Mouse (Mus musculus): Measurements from ENCODE around the gene Magi2. TPM values are rescaled to one million over a fixed set of nuclear protein-coding genes. Genes with fewer than 3 reads are reported as not detected.

Gene Magi2
- polyA plus RNA-seq, 1 experiment: 0.18 TPM

- Histone ChIP-seq H3K36me3 (ENCODE audit: control insufficient read depth, insufficient read depth) (no peaks in the 10 kb centered on the region), H3K79me2 (ENCODE audit: control insufficient read depth, insufficient read depth) (no peaks in the 10 kb centered on the region), H3K79me3 (ENCODE audit: low read depth) (no peaks in the 10 kb centered on the region), H3ac (ENCODE audit: control insufficient read depth, insufficient read length, low read depth) (no peak overlapping the region), H3K27me3 (ENCODE audit: control insufficient read depth, insufficient read depth, insufficient read length) (no peaks in the 10 kb centered on the region), H3K4me3 (ENCODE audit: insufficient read depth, poor library complexity, severe bottlenecking) (no peak overlapping the region)
- TF ChIP-seq CTCF (IDR thresholded peaks at IDR 0.05; ENCODE audit: control insufficient read depth, insufficient read depth, insufficient read length): no peak
- TF ChIP-seq FOSL1 (IDR thresholded peaks at IDR 0.05; ENCODE audit: insufficient read depth, low read length, poor library complexity, severe bottlenecking): no peak
- no peak for TF ChIP-seq USF1 (IDR thresholded peaks at IDR 0.05; ENCODE audit: low read depth)
- no peak for TF ChIP-seq MYOD1 (IDR thresholded peaks at IDR 0.05; ENCODE audit: control insufficient read depth, insufficient read length, low read depth)
- no peak for TF ChIP-seq MAX (IDR thresholded peaks at IDR 0.05)
- TF ChIP-seq MYOG (IDR thresholded peaks at IDR 0.05; ENCODE audit: control insufficient read depth, extremely low read depth, insufficient read length): no peak
These were observed 1440.8 kb downstream of the Magi2 start for GRCm38 (mm10) chr5:20667601-20668000.

GRCm38 (mm10) chr5:20668736-20669355 lies 1442.0 kb downstream of the Magi2 start:
- Histone ChIP-seq H3K4me3 (ENCODE audit: insufficient read depth, poor library complexity, severe bottlenecking) (no peak overlapping the region), H3K79me2 (ENCODE audit: control insufficient read depth, insufficient read depth) (no peaks in the 10 kb centered on the region), H3K27me3 (ENCODE audit: control insufficient read depth, insufficient read depth, insufficient read length) (no peaks in the 10 kb centered on the region), H3K79me3 (ENCODE audit: low read depth) (no peaks in the 10 kb centered on the region), H3ac (ENCODE audit: control insufficient read depth, insufficient read length, low read depth) (no peak overlapping the region), H3K36me3 (ENCODE audit: control insufficient read depth, insufficient read depth) (no peaks in the 10 kb centered on the region)
- TF ChIP-seq CTCF (IDR thresholded peaks at IDR 0.05; ENCODE audit: control insufficient read depth, insufficient read depth, insufficient read length): no peak
- TF ChIP-seq CEBPB (IDR thresholded peaks at IDR 0.05; ENCODE audit: low read depth): no peak
- no peak for TF ChIP-seq USF1 (IDR thresholded peaks at IDR 0.05; ENCODE audit: low read depth)
- TF ChIP-seq MYOG (IDR thresholded peaks at IDR 0.05; ENCODE audit: control insufficient read depth, extremely low read depth, insufficient read length): no peak
- TF ChIP-seq MYOD1 (IDR thresholded peaks at IDR 0.05; ENCODE audit: control insufficient read depth, insufficient read length, low read depth): no peak
- TF ChIP-seq MAX (IDR thresholded peaks at IDR 0.05): no peak
- no peak for TF ChIP-seq FOSL1 (IDR thresholded peaks at IDR 0.05; ENCODE audit: insufficient read depth, low read length, poor library complexity, severe bottlenecking)

DNA sequence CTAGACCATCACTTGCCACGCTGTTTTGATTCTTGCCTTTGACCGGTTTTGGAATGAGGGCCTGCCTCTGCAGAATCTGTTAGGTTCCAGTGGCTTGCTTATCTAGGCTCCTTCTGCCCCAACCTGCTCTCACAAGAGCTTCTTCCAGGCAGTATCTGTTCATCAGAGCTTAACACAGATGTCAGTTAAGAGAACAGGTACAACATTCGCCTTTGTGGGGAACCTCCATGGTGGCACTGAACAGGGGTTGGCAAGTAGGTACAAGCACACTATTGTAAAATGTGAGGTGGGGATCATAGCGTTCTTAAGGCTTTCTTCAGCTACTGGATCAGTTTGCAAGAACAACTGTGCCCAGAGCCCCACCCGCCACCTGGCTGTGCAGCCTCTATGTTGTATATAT lies 1442.6 kb downstream of the Magi2 start:
- Histone ChIP-seq H3K79me2 (ENCODE audit: control insufficient read depth, insufficient read depth) (no peaks in the 10 kb centered on the region), H3K36me3 (ENCODE audit: control insufficient read depth, insufficient read depth) (no peaks in the 10 kb centered on the region), H3K4me3 (ENCODE audit: insufficient read depth, poor library complexity, severe bottlenecking) (no peak overlapping the region), H3ac (ENCODE audit: control insufficient read depth, insufficient read length, low read depth) (no peak overlapping the region), H3K27me3 (ENCODE audit: control insufficient read depth, insufficient read depth, insufficient read length) (no peaks in the 10 kb centered on the region), H3K79me3 (ENCODE audit: low read depth) (no peaks in the 10 kb centered on the region)
- TF ChIP-seq MYOG (IDR thresholded peaks at IDR 0.05; ENCODE audit: control insufficient read depth, extremely low read depth, insufficient read length) (no peak), USF1 (IDR thresholded peaks at IDR 0.05; ENCODE audit: low read depth) (no peak), FOSL1 (IDR thresholded peaks at IDR 0.05; ENCODE audit: insufficient read depth, low read length, poor library complexity, severe bottlenecking) (no peak), MAX (IDR thresholded peaks at IDR 0.05) (no peak), MYOD1 (IDR thresholded peaks at IDR 0.05; ENCODE audit: control insufficient read depth, insufficient read length, low read depth) (no peak), CTCF (IDR thresholded peaks at IDR 0.05; ENCODE audit: control insufficient read depth, insufficient read depth, insufficient read length) (no peak), CEBPB (IDR thresholded peaks at IDR 0.05; ENCODE audit: low read depth) (no peak)

DNA sequence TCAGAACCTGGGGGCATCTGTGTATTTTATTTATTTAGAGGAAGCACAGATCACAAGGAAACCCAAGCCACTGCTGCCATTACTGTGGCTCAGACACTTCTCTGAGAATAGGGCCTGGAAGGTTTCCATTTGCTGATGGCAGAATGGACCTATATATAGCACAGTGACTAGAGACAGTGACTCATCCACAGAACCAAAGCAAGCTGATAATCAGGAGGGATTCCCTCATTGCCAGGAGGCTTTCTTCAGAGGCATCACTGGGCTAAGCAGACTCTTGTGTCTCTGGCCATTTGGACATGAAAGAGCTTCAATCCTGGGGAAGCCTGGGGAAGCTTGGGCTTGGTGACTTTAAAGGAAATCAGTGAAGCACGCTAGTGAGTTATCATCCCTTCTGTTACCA lies 1445.0 kb downstream of the Magi2 start:
- Histone ChIP-seq H3K27me3 (ENCODE audit: control insufficient read depth, insufficient read depth, insufficient read length) (no peaks in the 10 kb centered on the region), H3K79me3 (ENCODE audit: low read depth) (no peaks in the 10 kb centered on the region)

DNA sequence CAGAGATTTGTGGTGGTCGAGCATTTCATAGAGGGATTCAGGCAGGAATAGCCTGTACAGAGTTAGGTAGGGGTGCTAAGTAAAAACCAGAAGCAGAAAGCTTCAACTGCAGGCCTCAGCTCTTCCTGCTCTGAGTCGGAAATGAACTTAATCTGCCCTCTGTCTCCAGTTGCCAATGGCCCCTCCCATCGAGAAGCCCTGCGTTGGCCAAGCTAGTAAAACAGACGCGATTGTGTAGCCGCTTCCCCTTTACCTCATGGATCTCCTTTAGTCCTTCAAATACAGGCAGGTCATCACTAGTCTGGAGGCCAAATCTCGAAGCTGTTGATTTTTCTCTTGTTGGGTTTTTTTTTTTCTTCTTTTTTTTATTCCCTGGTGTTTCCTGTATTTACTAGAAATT lies 1447.7 kb downstream of the Magi2 start:
- H3K27me3 ChIP-seq (ENCODE audit: control insufficient read depth, insufficient read depth, insufficient read length): no peaks in the 10 kb centered on the region
- H3K4me3 ChIP-seq (ENCODE audit: insufficient read depth, poor library complexity, severe bottlenecking): no peak overlapping the region
- H3ac ChIP-seq (ENCODE audit: control insufficient read depth, insufficient read length, low read depth): no peak overlapping the region
- TF ChIP-seq MAX (IDR thresholded peaks at IDR 0.05) (no peak), CEBPB (IDR thresholded peaks at IDR 0.05; ENCODE audit: low read depth) (no peak), MYOD1 (IDR thresholded peaks at IDR 0.05; ENCODE audit: control insufficient read depth, insufficient read length, low read depth) (no peak), USF1 (IDR thresholded peaks at IDR 0.05; ENCODE audit: low read depth) (no peak), MYOG (IDR thresholded peaks at IDR 0.05; ENCODE audit: control insufficient read depth, extremely low read depth, insufficient read length) (no peak), FOSL1 (IDR thresholded peaks at IDR 0.05; ENCODE audit: insufficient read depth, low read length, poor library complexity, severe bottlenecking) (no peak), CTCF (IDR thresholded peaks at IDR 0.05; ENCODE audit: control insufficient read depth, insufficient read depth, insufficient read length) (no peak)
- H3K79me3 ChIP-seq (ENCODE audit: low read depth): no peaks in the 10 kb centered on the region
- H3K36me3 ChIP-seq (ENCODE audit: control insufficient read depth, insufficient read depth): no peaks in the 10 kb centered on the region
- H3K79me2 ChIP-seq (ENCODE audit: control insufficient read depth, insufficient read depth): no peaks in the 10 kb centered on the region

More for the DNA sequence above, 1445.0 kb downstream of the Magi2 start:
- Histone ChIP-seq H3K79me2 (ENCODE audit: control insufficient read depth, insufficient read depth) (no peaks in the 10 kb centered on the region), H3ac (ENCODE audit: control insufficient read depth, insufficient read length, low read depth) (no peak overlapping the region), H3K4me3 (ENCODE audit: insufficient read depth, poor library complexity, severe bottlenecking) (no peak overlapping the region), H3K36me3 (ENCODE audit: control insufficient read depth, insufficient read depth) (no peaks in the 10 kb centered on the region)
- no peak for TF ChIP-seq CTCF (IDR thresholded peaks at IDR 0.05; ENCODE audit: control insufficient read depth, insufficient read depth, insufficient read length)
- no peak for TF ChIP-seq MYOD1 (IDR thresholded peaks at IDR 0.05; ENCODE audit: control insufficient read depth, insufficient read length, low read depth)
- TF ChIP-seq USF1 (IDR thresholded peaks at IDR 0.05; ENCODE audit: low read depth): no peak
- no peak for TF ChIP-seq MYOG (IDR thresholded peaks at IDR 0.05; ENCODE audit: control insufficient read depth, extremely low read depth, insufficient read length)
- TF ChIP-seq MAX (IDR thresholded peaks at IDR 0.05): no peak
- TF ChIP-seq CEBPB (IDR thresholded peaks at IDR 0.05; ENCODE audit: low read depth): no peak

Data from C2C12 (cell line).